Comparison of ENCODE assay signal across 8 mouse cellular contexts in genomic region chr7:118996137-118996837, GRCm38 (mm10). TPM values are rescaled to one million over a fixed set of nuclear protein-coding genes. Genes with fewer than 3 reads are reported as not detected.
DNase-seq lines count a peak whose midpoint lies in the region; ATAC-seq lines count a peak whose summit lies in the region.

No protein-coding gene starts in this region.

- peaks cover 3% of the 10 kb centered on the region; the same call in 1 of the 2 replicates for H3K27me3 ChIP-seq in embryonic facial prominence, embryonic 13.5 days
- peaks cover 35% of the 10 kb centered on the region; the same call in 1 of the 2 replicates for H3K27me3 ChIP-seq in heart, embryonic 10.5 days (ENCODE audit: insufficient read depth, poor library complexity, severe bottlenecking)
- H3K27me3 ChIP-seq in kidney, embryonic 14.5 days (ENCODE audit: control insufficient read depth, insufficient read depth, low read length): no peaks in the 10 kb centered on the region
- peaks cover 10% of the 10 kb centered on the region; the same call in 1 of the 2 replicates for H3K27me3 ChIP-seq in limb, embryonic 15.5 days

- DNase-seq in 416B (ENCODE audit: low read depth): peak; percentile 72
- DNase-seq in adrenal gland, postnatal 36 days: peak; percentile 81
- DNase-seq in heart, embryonic 10.5 days (ENCODE audit: low spot score): peak; percentile 86
- DNase-seq in spleen, postnatal 36 days (ENCODE audit: low spot score in 2 of 2): peak; percentile 58 to 64

- H3K4me1 ChIP-seq in embryonic facial prominence, embryonic 13.5 days: peaks cover 32% of the 10 kb centered on the region
- H3K4me1 ChIP-seq in heart, embryonic 10.5 days: peaks cover 41% of the 10 kb centered on the region
- H3K4me1 ChIP-seq in kidney, embryonic 14.5 days (ENCODE audit: control insufficient read depth, insufficient read depth, low read length): peaks cover 22% of the 10 kb centered on the region; the same call in 1 of the 2 replicates
- H3K4me1 ChIP-seq in limb, embryonic 15.5 days: peaks cover 39% of the 10 kb centered on the region

- peak overlapping the region; percentile 70; the same call in 1 of the 2 replicates for H3K4me3 ChIP-seq in embryonic facial prominence, embryonic 13.5 days
- peak overlapping the region; percentile 68 for H3K4me3 ChIP-seq in heart, embryonic 10.5 days
- peak overlapping the region; percentile 4; the same call in 1 of the 2 replicates for H3K4me3 ChIP-seq in kidney, embryonic 14.5 days (ENCODE audit: low read length)
- H3K4me3 ChIP-seq in limb, embryonic 15.5 days: 0 out of 2 replicates have a peak overlapping the region, but pooled peaks have one; percentile 64

- H3K9me3 ChIP-seq in embryonic facial prominence, embryonic 13.5 days: no peaks in the 10 kb centered on the region
- no peaks in the 10 kb centered on the region for H3K9me3 ChIP-seq in heart, embryonic 10.5 days
- H3K9me3 ChIP-seq in kidney, embryonic 14.5 days (ENCODE audit: control insufficient read depth, low read length): no peaks in the 10 kb centered on the region
- no peaks in the 10 kb centered on the region for H3K9me3 ChIP-seq in limb, embryonic 15.5 days

- WGBS in embryonic facial prominence, embryonic 13.5 days: 8% methylated on average over 13 of the region's 13 CpGs
- WGBS in heart, embryonic 10.5 days: 7% methylated on average over 13 of the region's 13 CpGs
- 7% methylated on average over 13 of the region's 13 CpGs for WGBS in kidney, embryonic 14.5 days
- WGBS in limb, embryonic 15.5 days: 6% methylated on average over 13 of the region's 13 CpGs

- no peak overlapping the region for H3K27ac ChIP-seq in embryonic facial prominence, embryonic 13.5 days
- H3K27ac ChIP-seq in heart, embryonic 10.5 days: no peak overlapping the region
- H3K27ac ChIP-seq in kidney, embryonic 14.5 days (ENCODE audit: low read depth, low read length): no peak overlapping the region
- H3K27ac ChIP-seq in limb, embryonic 15.5 days: no peak overlapping the region

- no peak; the same call in 1 of the 2 replicates for ATAC-seq in embryonic facial prominence, embryonic 13.5 days (ENCODE audit: insufficient number of reproducible peaks, insufficient read depth, low FRiP score, low TSS enrichment, low read depth)
- ATAC-seq in kidney, embryonic 14.5 days (ENCODE audit: low FRiP score, low TSS enrichment): peak; percentile 24
- peak; percentile 27; the same call in 1 of the 2 replicates for ATAC-seq in limb, embryonic 15.5 days (ENCODE audit: insufficient number of reproducible peaks, low FRiP score, low TSS enrichment, low read depth)
- peak; percentile 64 for ATAC-seq in monocyte, adult 5-6 weeks (replicated peaks; ENCODE audit: insufficient number of reproducible peaks, low FRiP score, low TSS enrichment, poor library complexity, severe bottlenecking)

- H3K9ac ChIP-seq in embryonic facial prominence, embryonic 13.5 days: no peak overlapping the region
- H3K9ac ChIP-seq in kidney, embryonic 14.5 days (ENCODE audit: low read depth, low read length): no peak overlapping the region
- H3K9ac ChIP-seq in limb, embryonic 15.5 days: no peak overlapping the region

- peak overlapping the region; percentile 94 for H3K4me2 ChIP-seq in embryonic facial prominence, embryonic 13.5 days
- H3K4me2 ChIP-seq in kidney, embryonic 14.5 days (replicated peaks; ENCODE audit: low read depth, low read length): peak overlapping the region; percentile 93; the same call in 1 of the 2 replicates
- peak overlapping the region; percentile 90; the same call in 1 of the 2 replicates for H3K4me2 ChIP-seq in limb, embryonic 15.5 days

- no peaks in the 10 kb centered on the region for H3K36me3 ChIP-seq in embryonic facial prominence, embryonic 13.5 days
- H3K36me3 ChIP-seq in heart, embryonic 10.5 days: no peaks in the 10 kb centered on the region
- no peaks in the 10 kb centered on the region for H3K36me3 ChIP-seq in kidney, embryonic 14.5 days (ENCODE audit: control insufficient read depth, insufficient read depth, low read length)
- H3K36me3 ChIP-seq in limb, embryonic 15.5 days: no peaks in the 10 kb centered on the region

RNA-seq across cellular contexts. Expression of gene Gprc5b, which starts 1.3 kb away (rescaled TPM):
- total RNA-seq in adrenal gland, postnatal 36 days (2021): 100 to 1,000 TPM; 111 to 184 TPM
- polyA plus RNA-seq in embryonic facial prominence, embryonic 13.5 days (2015; fragmentation: Nextera tagmentation; extraction: Ambion mirVana): 9.7 and 11.5 TPM in 2 replicates
- 2.8 and 3.0 TPM in 2 replicates for polyA plus RNA-seq in heart, embryonic 10.5 days (2016; fragmentation: Nextera tagmentation; extraction: Ambion mirVana)
- polyA plus RNA-seq in kidney, embryonic 14.5 days (2014; fragmentation: Nextera tagmentation; extraction: Ambion mirVana): 6.4 and 8.0 TPM in 2 replicates
- polyA plus RNA-seq in limb, embryonic 15.5 days (2015; fragmentation: Nextera tagmentation; extraction: Ambion mirVana): 7.4 and 7.7 TPM in 2 replicates
- total RNA-seq in monocyte, adult 5-6 weeks (2017): 0.97 TPM in 1 of 3 replicates, not detected in the others

Comparison
In these comparisons a context has a peak if more than half of its experiments do, and no peak if none do; other contexts are left out.
1. H3K4me3 ChIP-seq: peak in every context shown above with its lines; median percentile 70 in embryonic facial prominence, embryonic 13.5 days; 68 in heart, embryonic 10.5 days; 64 in limb, embryonic 15.5 days; 4 in kidney, embryonic 14.5 days.